Mouse (Mus musculus) left cerebral cortex, adult 9 months (tissue): ENCODE results near the gene Ttf1.

Source experiments
- DNase-seq, 2 experiments: peaks; one replicate each; pipeline ENCODE4 v3.0.0; 2022; ENCODE audit warnings: low spot score in 2 of 2

The Ttf1 gene

DNA sequence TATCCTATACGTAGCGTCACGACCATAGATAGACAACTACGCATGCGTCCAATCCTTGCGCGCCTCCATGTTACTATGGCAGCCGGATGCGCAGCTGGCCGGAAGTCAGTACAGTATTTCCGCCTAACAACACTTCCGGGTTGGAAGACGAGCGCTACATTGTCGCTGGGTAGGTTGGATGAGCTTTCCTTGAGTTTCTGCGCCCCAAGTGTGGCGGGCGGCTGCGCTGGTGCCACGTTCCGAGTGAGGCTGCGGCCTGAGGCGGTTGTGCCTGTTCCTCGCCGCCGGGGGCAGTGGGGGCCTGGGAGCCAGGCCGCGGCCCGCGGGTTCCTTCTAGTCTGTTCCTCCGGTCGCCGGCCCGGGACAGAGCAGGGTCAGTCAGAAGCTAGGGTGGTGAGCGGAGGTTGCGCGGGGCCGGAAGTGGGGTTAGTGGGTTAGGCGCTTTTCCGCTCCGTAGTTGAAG is at the start of gene Ttf1:
Ttf1 (plus strand) TSS at position 128 of the 463 bp plus-strand sequence.
- peak; percentile 84 to 94 for DNase-seq

DNA sequence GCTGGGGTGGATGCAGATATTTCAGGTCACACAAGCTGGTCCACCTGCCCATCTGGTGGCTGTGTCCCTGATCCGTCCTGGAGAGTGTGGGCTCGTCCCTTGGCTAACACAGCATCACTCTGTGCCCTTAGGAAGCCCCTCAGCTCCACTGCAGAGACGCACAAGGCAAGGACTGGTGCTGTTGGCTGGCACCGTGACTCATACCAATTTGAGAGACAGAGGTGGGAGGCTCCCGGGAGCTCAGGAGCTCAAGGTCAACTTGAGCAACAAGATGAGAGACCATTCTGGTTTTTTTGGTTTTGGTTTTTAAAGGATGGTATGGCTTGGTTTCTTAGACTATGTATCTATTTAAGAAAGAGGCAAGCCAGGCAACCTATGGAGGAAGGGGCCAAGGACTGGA is 47.5 kb upstream of the Ttf1 start:
- DNase-seq, result no peak

DNA sequence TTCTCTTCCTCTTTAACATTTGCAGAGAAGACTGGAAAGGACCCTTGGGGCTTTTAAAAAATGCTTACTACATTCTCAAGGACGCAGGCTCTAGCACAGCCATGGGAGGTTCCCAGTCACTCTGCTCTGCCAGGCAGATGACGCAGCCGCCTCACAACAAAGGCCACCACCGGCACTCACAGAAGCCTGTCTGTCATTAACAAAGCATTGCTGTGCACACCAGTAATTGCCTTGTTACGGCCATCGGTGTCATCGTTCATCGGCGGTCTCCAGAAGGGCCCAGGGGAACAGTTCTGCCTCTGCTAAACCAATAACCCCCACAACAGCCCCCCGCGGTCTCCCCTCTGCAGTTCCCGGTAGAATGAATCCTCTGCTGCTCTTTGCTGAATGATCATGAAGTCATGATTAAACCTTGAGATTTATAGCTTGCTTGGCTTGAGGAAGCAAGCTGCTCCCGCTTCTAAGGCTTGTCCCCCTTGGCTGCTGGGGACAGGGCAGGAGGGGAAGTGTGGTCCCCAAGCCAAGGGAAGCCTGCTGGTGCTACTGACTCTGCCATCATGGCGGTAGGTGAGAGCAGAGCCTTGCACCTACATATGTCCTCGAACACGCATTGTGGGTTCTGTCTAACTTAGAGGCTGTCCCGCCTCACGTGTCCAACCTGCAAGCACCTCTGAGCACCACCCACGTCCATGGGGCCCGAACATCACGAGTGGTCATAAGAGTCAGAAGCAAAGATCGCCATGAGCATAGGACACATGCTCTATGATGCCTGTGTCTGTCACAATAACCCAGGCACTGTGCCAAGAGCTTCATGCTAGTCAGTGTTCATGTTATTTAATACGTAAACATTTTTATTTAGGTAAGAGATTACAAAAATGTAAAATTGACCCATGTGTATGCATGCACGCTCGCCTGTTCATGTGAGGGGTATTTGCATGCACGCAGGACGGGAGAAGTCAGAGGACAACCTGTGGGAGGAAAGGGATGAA is 43.2 kb upstream of the Ttf1 start:
- DNase-seq, result no peak

DNA sequence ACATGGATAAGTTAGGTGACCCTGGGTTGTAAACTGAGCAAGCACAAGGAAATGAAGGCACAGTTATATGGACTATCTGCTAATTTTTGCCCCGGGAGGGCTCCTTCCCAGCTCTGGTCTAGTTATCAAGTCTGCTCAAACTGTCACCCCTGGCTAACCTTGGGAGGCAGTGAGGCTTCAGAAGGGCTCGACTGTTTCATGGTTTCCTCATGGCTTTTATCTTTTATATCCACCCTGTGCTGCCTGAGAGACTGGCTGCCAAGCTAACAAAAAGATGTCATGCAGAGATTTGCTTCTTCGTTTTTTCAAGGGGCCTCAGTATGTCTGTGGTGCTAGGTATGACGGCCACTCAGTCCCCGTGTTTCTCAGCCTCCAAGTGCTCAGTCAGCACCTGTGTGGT is 41.4 kb upstream of the Ttf1 start:
- DNase-seq, result no peak

DNA sequence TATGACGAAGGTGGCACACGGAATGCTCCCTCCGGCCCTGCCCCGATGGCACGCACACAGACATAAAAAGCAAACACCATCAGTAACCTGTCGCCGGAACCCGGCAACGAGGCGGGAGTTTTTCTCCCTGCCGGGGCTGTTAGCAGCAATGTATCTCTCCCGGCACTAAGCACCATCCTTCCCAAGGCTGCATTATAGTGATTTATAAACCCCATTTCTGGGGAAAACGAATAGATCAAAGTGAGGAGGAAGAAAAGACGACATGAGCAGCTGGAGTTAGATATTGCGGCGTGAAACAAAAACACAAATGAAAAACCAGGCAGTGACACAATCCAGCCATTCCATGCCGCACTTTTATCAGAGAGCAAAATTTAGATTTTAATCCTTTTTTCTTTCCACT is 39.0 kb upstream of the Ttf1 start:
- DNase-seq, result no peak

DNA sequence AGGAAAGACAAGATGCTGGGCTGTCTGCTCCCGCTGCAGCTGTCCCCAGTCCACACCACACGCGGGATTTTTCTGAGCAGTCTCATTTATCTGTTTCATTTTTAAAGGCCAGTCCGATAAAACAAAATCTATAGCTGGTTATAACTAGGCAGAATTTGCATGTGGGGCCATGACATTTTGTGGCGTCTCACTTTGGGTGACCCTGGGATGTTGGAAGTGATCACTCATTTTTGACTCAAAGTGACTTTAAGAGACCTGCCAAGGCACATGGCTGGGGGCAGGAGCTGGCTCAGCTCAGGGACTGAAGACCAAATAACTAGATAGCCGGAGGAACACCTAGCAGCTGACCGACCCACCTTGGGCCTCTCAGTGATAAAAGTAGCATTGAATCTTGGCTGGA is 37.1 kb upstream of the Ttf1 start:
- DNase-seq, result no peak

DNA sequence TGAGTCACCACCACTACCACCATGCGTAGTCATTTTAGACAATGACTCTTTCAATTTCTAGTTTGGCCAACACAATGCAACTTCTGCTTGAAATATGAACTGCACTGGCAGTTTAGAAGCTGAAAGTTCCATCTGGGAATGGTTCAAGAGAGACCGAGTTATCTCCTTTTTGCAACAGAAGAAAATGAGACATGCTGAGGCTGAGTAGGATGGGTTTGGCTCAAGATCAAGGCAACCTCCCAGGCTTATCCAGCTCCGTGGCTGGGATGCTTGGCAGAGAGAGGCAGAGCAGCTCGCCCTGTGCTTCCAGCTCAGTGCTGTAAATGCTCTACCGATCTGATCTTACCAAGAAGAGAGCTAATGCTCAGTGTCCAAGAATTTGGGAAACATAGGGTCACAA is 34.8 kb upstream of the Ttf1 start:
- peak; percentile 16 to 76 for DNase-seq

DNA sequence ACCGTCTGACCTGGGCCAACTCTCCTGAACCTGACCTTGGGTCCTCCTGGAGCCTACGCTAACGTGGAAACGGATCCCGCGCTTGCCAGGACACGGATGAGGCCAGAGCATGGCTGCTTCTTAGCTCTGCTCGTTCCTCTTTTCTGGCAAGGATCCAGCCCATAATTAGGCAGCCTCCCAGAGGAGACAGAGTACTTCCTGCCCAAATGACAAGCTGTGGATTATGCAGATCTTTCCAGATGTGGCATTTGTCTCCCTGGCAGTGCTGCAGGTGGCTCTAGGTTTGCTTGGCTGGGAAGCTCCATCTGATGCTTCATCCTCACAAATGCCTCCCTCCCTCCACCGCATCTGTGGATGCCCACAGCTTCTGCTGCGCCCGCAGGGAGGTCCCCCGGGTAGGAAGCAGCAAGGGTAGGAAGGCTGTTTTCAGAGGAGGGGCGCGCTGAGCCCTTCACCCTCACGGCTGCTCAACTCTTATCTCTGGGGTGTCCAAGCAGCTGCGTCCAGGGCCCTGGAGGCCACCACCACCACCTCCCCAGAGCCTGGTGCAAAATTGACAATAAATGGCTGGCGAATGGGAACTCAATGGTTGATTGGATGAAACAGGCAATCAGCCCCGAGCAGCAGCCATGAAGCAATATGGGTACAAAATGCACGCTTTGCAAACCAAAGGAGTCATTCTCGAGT is 29.9 kb upstream of the Ttf1 start:
- DNase-seq, result no peak

DNA sequence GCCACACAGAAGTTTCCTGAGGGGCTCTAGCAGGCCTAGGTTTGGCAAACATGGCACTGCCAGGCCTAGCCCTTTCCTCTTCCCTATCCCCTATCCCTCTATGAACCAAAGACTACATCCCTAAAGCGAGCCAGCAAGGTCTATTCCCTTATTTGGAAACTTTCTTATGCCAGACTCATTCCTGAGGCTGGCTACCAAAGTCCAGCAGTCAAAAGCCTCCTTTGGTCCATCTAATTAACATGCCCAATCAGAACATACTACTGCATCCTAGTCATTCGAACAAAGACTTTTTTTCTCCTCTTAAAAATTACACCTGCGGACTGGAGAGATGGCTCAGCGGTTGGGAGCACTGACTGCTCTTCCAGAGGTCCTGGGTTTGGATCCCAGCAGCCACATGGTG is 28.1 kb upstream of the Ttf1 start:
- DNase-seq, result no peak

DNA sequence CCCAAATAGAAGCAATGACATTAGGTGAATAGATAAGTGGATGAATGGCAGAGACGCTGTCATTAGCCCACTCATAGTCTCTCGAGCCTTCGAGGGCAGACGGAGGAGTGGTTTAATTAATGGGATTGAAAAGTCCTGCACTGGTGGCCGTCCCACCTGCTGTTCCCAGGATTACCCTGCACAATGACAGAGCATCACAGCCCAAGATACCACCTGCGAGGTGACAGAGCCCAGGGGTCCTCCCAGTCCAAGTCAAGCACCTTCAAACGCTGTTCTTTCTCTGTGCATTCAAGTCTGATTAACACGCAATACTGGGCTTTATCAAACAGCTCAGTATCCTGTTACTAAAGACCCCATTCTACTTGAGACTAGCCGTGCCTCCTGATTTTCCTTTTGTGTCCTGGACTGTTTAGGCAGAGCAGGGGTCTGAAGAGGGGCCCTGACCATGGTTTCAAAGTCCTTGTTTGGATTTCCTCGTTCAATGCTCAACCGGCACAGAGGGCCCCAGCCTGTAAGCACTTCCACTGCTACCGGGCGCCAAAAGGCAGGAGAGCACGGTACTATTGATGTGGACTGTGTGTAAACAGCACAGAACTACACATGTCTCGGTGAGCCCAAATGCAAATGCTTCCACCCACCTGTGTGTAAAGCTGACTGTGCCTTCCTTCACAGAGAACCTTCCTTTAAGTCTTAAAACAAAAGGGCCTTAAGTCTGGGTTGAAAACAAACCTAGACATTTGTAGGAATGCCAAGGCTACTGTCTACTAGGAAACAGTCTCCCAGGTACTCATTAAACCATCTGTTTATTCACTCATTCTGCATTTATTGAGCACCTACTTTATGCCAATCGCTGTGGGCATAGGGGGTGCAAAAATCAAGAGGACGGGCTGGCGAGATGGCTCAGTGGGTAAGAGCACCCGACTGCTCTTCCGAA is 25.3 kb upstream of the Ttf1 start:
- DNase-seq, result no peak

DNA sequence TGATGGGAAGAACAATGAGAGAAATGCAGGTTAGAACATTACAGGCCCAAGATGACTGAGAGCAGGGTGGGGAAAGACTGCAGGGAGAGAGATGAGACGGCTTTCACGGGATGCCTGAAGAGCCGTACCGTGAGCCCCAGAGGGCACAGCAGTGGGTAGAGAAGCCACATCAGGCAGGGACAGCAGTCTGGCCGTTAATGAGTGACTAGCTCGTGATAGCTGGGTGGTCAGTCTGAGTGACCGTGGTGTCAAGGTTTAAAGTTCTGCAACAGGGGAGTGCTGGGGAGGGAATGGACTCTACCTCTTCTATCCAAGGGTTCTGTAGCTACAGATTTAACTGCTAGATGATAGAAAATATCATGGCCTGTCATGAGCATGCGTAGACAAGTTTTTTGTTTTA is 24.4 kb upstream of the Ttf1 start:
- DNase-seq, result no peak

DNA sequence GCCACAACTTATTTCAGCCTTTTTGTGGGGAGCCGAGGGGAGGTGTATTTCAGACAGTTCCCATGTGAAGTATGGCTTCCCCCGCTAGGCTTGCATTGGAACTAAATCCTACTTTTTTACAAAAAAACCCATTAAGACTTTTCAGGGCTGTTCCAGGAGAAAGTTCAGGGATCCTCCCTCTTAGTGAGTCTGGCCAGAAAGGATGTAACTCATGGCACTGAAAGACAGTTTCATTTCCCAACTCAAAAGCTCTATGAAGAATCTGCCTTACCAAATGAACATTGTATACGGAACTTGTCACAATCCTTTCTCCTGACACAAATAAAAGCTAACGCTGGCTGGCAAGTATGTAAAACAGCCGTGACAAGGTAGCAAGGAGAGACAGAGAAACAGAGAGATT is 20.3 kb upstream of the Ttf1 start:
- DNase-seq, result no peak

DNA sequence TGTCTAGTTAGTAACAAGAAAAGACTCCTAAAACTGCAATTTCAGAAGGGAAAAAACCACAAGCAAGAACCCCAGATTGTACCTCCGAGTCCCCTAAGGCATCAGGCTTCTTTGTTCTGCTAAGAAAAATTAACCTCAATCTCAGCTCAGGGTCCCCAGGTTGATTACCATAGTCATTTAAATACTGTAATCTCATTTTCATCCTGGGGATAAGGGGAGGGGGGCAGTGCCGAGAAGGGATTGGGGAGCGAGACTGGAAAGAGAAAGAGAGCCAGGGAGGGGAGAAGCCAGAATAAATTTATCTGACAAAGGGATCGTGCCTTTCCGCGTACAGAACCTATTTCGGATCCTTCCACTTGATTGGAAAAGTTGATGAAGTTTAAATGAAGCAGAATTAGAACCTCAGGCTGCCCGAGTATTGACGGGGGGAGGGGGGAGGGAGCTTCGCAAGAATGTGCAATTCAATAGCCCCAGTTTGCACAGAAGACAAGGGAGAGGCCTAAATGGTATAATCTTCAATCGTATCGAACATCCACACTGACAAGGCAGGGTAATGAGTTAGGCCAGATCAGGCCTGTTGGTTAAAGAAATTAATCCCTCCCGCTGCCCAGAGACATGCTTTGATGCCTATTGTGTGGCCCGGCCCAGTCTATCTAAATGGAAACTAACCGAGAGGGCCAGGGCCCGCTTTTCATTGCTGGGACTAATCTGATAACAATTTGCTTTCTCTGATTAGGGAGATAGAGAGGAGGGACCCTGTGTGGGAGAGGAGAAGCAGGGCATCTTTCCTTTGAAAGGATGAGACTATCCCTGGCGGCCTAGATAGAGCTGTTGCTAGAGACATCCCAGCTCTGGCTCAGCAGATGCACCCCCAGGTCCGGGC is 19.2 kb upstream of the Ttf1 start:
- no peak for DNase-seq

DNA sequence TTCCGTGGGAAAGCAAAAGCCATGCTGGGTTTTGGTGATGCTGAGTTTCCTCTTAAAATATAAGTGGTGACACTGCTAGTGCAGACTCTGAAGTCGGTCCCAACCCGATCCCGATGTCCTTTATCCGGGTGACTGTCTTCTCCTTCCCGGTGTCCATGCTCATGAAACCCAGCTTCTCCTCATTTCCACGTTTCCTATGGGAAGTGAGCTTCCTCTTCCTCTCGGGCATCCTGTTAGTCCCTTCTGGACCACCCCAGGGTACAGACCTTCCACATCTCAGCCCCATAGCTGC is 18.6 kb upstream of the Ttf1 start:
- no peak for DNase-seq

DNA sequence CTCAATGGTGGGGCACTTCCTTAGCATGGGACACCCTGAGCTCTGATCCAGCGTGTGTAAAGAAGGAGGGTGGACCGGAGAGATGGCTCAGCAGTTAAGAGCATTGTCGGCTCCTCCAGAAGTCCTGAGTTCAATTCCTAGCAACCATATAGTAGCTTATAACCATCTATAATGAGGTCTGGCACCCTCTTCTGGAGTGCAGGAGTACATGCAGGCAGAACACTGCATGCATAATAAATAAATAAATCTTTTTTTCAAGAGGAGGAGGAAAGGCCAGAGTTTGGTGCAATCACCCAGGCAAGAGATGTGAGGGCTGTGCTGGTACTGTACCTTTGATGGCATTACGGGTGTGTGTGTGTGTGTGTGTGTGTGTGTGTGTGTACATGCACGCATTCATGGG is 17.9 kb upstream of the Ttf1 start:
- DNase-seq, result no peak

DNA sequence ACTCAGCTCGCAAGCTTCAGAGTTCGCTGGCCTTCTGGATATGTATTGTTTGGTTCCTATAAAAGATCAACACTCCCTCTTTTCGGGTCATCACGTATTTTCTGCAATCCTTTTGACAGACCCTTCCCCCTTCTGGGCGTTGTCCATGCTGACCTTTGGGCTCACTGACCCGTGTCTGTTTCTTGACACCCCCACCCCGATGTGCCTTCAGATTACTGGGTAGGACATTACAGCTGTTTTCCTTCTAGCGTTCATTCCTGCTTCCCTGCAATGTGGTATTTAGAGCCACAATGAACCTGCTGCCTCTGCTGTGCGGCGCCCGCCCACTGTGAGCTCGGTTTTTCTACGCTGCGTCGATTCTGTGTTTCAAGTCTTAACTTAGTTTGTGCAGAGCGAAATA is 13.9 kb upstream of the Ttf1 start:
- no peak for DNase-seq

DNA sequence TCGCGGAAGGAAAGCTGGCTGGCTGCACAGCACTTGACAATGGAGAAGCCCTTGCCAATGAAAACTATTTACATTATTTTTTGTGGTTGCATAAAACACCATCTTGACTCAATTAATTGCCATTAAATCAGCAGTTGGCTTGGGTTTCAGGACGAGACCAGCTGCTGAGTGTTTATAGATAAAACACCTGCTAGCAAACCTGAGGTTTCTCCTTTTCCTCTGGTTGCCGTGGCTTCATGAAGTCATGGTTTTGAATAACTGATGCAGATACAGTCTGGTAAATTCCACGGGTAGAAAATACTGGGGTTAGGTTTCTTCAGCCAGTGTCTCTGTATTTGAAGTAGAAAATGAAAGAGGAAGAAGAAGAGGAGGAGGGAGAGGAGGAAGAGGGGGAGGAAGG is 8.1 kb upstream of the Ttf1 start:
- DNase-seq, result no peak

DNA sequence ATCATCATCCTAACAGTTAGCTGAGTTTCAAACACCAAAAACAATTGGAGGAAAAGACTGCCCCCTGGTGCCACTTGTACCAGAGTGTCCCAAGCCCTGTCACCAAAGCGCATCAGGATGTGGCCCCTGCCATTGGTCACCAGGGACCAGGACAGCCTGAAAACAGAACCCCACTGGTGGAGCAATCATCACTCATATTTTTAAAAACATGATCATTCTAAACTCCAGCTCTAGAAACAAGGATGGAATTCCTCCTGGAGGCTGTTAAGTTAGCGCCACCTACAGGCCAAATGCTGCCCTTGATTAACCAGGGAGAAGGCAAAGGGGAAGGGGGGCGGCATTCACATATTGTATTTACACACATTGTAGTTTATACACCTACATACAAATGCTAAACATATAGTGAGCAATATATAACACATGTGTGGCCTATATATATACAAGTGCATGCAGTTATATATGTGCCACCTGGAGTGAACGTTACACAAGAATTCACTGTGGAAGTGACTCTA is 7.1 kb upstream of the Ttf1 start:
- DNase-seq, result peak in 1 of 2 experiments; percentile 65

DNA sequence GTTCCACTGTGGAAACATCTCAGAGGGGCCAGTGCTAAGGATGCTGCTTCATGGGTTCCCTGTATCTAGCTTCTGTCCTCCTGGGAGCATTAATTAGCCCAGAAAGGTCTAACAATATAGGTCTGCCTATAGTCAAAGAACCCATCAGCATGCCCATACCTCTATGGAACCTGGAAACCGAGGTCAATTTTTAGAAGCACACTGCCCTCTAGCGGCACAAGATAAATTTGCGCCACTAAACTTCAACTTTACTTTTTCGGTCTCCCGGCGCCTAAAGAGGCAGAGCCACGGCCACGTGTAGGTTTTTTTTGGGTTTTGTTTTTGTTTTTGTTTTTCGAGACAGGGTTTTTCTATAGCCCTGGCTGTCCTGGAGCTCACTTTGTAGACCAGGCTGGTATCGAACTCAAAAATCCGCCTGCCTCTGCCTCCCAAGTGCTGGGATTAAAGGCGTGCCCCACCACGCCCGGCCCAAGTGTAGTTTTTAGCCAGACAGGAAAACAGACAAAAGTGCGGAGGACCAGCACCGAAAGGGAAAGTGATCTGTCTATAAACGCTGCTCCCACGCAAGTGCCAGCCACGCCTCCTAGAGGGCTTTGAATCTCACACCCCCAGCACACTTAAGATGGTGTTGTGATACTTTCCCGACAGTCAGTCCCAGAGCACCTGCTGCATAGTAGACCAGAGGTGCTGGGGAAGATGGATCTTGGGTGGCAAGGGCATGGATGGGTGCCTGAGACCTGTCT is 6.1 kb upstream of the Ttf1 start:
- peak in 1 of 2 experiments; percentile 68 for DNase-seq

DNA sequence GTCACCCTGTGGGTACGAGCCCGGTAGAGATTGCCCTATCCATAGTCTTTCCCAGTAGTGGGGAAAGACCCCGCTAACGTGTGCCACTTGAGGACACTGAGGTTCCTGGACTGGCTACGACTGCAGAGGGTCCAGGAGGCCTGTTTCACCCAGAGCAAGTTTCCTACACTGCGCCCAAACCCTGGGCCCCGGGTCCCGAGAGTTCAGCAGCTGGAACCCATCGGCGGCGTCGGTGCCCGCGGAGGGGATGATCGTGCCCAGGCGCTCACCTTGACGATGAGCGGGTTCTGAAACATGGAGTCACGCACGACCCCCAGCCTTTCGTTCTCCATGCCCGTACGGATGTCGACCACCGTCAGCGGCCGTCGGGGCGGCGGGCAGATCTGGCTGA is 5.5 kb upstream of the Ttf1 start:
- DNase-seq, result no peak
